Comparison of ENCODE assay signal across 27 mouse cellular contexts in genomic region chr9:45422761-45423298, GRCm38 (mm10). TPM values are rescaled to one million over a fixed set of nuclear protein-coding genes. Genes with fewer than 3 reads are reported as not detected.
DNase-seq lines count a peak whose midpoint lies in the region; ATAC-seq lines count a peak whose summit lies in the region.
"Had no signal": no experiment of that assay in that cellular context is flagged by ENCODE, and none has a peak within 500 bp of the region (broad histone marks: within the 10 kb centered on the region; RNA-seq: fewer than 3 reads in every experiment).

No protein-coding gene starts in this region.

- no peaks in the 10 kb centered on the region for H3K36me3 ChIP-seq in forebrain, embryonic 10.5 days (replicated peaks)
- H3K36me3 ChIP-seq: embryonic facial prominence, embryonic 10.5 days; embryonic facial prominence, embryonic 13.5 days; heart, embryonic 10.5 days; heart, embryonic 13.5 days had no signal

- H3K4me3 ChIP-seq in forebrain, embryonic 10.5 days: no peak overlapping the region
- H3K4me3 ChIP-seq: embryonic facial prominence, embryonic 10.5 days; embryonic facial prominence, embryonic 13.5 days; erythroblast, embryonic 14.5 days; gastrocnemius, adult 2 months; heart, adult 2 months; heart, embryonic 10.5 days; heart, embryonic 13.5 days had no signal

- no peak for DNase-seq in cerebellum, adult 8-10 months
- DNase-seq in cerebellum, adult 18-20 months: peak; percentile 31 to 49
- peak; percentile 64 for DNase-seq in cerebellum, adult 9-11 months
- no peak for DNase-seq in lung, adult 18-20 months
- no peak for DNase-seq in gastrocnemius, postnatal 4 days (ENCODE audit: low spot score in 2 of 2)
- no peak for DNase-seq in forebrain, embryonic 10.5 days (ENCODE audit: extremely low spot score, low spot score)
- DNase-seq: adrenal gland, adult 8-10 months; adrenal gland, postnatal 25 days; embryo, embryonic 11 days; forebrain, postnatal 0 days; gastrocnemius, adult 2 months; gastrocnemius, postnatal 25 days; heart, adult 2 months; heart, postnatal 14 days; heart, postnatal 4 days; kidney, adult 2 months had no signal

- 0 out of 2 replicates have a peak, but pooled peaks have one; percentile 28 for ATAC-seq in cerebellum, adult (ENCODE audit: insufficient number of reproducible peaks, low FRiP score, low TSS enrichment)
- ATAC-seq: activated CD4-positive, CD25-positive, alpha-beta regulatory T cell, adult 4 months; forebrain, embryonic 14.5 days; forebrain, postnatal 0 days; intestine, postnatal 0 days had no signal

- no peak overlapping the region for H3K27ac ChIP-seq in forebrain, embryonic 10.5 days
- H3K27ac ChIP-seq: embryonic facial prominence, embryonic 10.5 days; embryonic facial prominence, embryonic 13.5 days; gastrocnemius, adult 2 months; heart, adult 2 months; heart, embryonic 10.5 days; heart, embryonic 13.5 days; hindbrain, embryonic 14.5 days had no signal

- H3K4me1 ChIP-seq in forebrain, embryonic 10.5 days: no peaks in the 10 kb centered on the region
- H3K4me1 ChIP-seq: embryonic facial prominence, embryonic 10.5 days; embryonic facial prominence, embryonic 13.5 days had no signal

- no peaks in the 10 kb centered on the region for H3K9me3 ChIP-seq in forebrain, embryonic 10.5 days
- H3K9me3 ChIP-seq: embryonic facial prominence, embryonic 10.5 days; embryonic facial prominence, embryonic 13.5 days; heart, embryonic 10.5 days; heart, embryonic 13.5 days had no signal

- peaks cover 22% of the 10 kb centered on the region for H3K27me3 ChIP-seq in forebrain, embryonic 10.5 days (ENCODE audit: poor library complexity, severe bottlenecking)

- WGBS in forebrain, embryonic 10.5 days: 77% methylated on average over 7 of the region's 7 CpGs

RNA-seq across cellular contexts. Expression of gene Dscaml1, which starts 3.6 kb away (rescaled TPM):
- under 1 TPM; 0.32 to 0.36 TPM for total RNA-seq in gastrocnemius, postnatal 4 days (2021)
- 0.28 and 0.79 TPM in 2 replicates for polyA plus RNA-seq in forebrain, embryonic 10.5 days (2016; fragmentation: Nextera tagmentation; extraction: Ambion mirVana)
- total RNA-seq: gastrocnemius, adult 2 months; gastrocnemius, postnatal 25 days; granulocyte monocyte progenitor cell, adult 5-6 weeks; heart, adult 2 months; heart, postnatal 14 days; heart, postnatal 4 days had no signal
- polyA plus RNA-seq: activated CD4-positive, CD25-positive, alpha-beta regulatory T cell, adult 4 months; erythroblast, embryonic 14.5 days had no signal

RNA-seq across cellular contexts. Expression of gene Fxyd2, which starts 23.4 kb away (rescaled TPM):
- 1 to 10 TPM; 2.0 to 2.8 TPM for total RNA-seq in gastrocnemius, postnatal 4 days (2021)
- polyA plus RNA-seq in forebrain, embryonic 10.5 days (2016; fragmentation: Nextera tagmentation; extraction: Ambion mirVana): 0.55 and 1.2 TPM in 2 replicates
- polyA plus RNA-seq: erythroblast, embryonic 14.5 days had no signal

RNA-seq across cellular contexts. Expression of gene Fxyd6, which starts 52.8 kb away (rescaled TPM):
- 10 to 100 TPM; 70.2 to 77.0 TPM for total RNA-seq in gastrocnemius, postnatal 4 days (2021)
- 159 and 161 TPM in 2 replicates for polyA plus RNA-seq in forebrain, embryonic 10.5 days (2016; fragmentation: Nextera tagmentation; extraction: Ambion mirVana)
- total RNA-seq: granulocyte monocyte progenitor cell, adult 5-6 weeks had no signal
- polyA plus RNA-seq: erythroblast, embryonic 14.5 days had no signal

Comparison
In these comparisons a context has a peak if more than half of its experiments do, and no peak if none do; other contexts are left out.
1. DNase-seq: peak in cerebellum, adult 18-20 months (2 of 2) and cerebellum, adult 9-11 months (single experiment); none in cerebellum, adult 8-10 months (single experiment), lung, adult 18-20 months (0 of 2), gastrocnemius, postnatal 4 days (0 of 2) and forebrain, embryonic 10.5 days (single experiment).